In genomic region chrX:143099044-143099754, GRCm38 (mm10) we compare ENCODE assay signal across 9 mouse cellular contexts. TPM values are rescaled to one million over a fixed set of nuclear protein-coding genes. Genes with fewer than 3 reads are reported as not detected.
DNase-seq lines count a peak whose midpoint lies in the region; ATAC-seq and TF ChIP-seq lines count a peak whose summit lies in the region.
"Had no signal": no experiment of that assay in that cellular context is flagged by ENCODE, and none has a peak within 500 bp of the region (broad histone marks: within the 10 kb centered on the region; RNA-seq: fewer than 3 reads in every experiment).

Gene Rtl9 (plus strand): TSS chrX:143099594.

- H3K36me3 ChIP-seq in forebrain, embryonic 12.5 days (replicated peaks): no peaks in the 10 kb centered on the region
- no peaks in the 10 kb centered on the region for H3K36me3 ChIP-seq in forebrain, embryonic 11.5 days (ENCODE audit: control insufficient read depth, insufficient read depth, low read length)
- H3K36me3 ChIP-seq in forebrain, postnatal 0 days (ENCODE audit: insufficient read depth): no peaks in the 10 kb centered on the region
- H3K36me3 ChIP-seq: heart, embryonic 13.5 days had no signal

- no peak within 1 kb of the TSS for H3K27ac ChIP-seq in forebrain, embryonic 12.5 days
- no peak within 1 kb of the TSS for H3K27ac ChIP-seq in forebrain, embryonic 11.5 days (ENCODE audit: low read depth, low read length)
- no peak within 1 kb of the TSS for H3K27ac ChIP-seq in forebrain, postnatal 0 days (ENCODE audit: low read depth, low read length)
- H3K27ac ChIP-seq: heart, embryonic 13.5 days had no signal

- H3K4me3 ChIP-seq in forebrain, embryonic 12.5 days (replicated peaks): no peak within 1 kb of the TSS
- H3K4me3 ChIP-seq in forebrain, embryonic 11.5 days (ENCODE audit: low read depth, low read length): no peak within 1 kb of the TSS
- no peak within 1 kb of the TSS for H3K4me3 ChIP-seq in forebrain, postnatal 0 days (ENCODE audit: low read depth, low read length)
- H3K4me3 ChIP-seq: heart, embryonic 13.5 days had no signal

- H3K27me3 ChIP-seq in forebrain, embryonic 12.5 days: peaks cover 12% of the 10 kb centered on the region; the same call in 1 of the 2 replicates
- H3K27me3 ChIP-seq in forebrain, embryonic 11.5 days (ENCODE audit: control insufficient read depth, insufficient read depth, low read length): peaks cover 2% of the 10 kb centered on the region; the same call in 1 of the 2 replicates
- no peaks in the 10 kb centered on the region for H3K27me3 ChIP-seq in forebrain, postnatal 0 days (ENCODE audit: insufficient read depth, low read length)

- no peak within 1 kb of the TSS for H3K4me2 ChIP-seq in forebrain, embryonic 12.5 days
- H3K4me2 ChIP-seq in forebrain, embryonic 11.5 days (ENCODE audit: low read depth, low read length, severe bottlenecking): no peak within 1 kb of the TSS
- H3K4me2 ChIP-seq in forebrain, postnatal 0 days (ENCODE audit: low read depth): no peak within 1 kb of the TSS
- H3K4me2 ChIP-seq: heart, embryonic 13.5 days had no signal

- peak; percentile 39; the same call in 1 of the 2 replicates for ATAC-seq in forebrain, embryonic 12.5 days (ENCODE audit: low FRiP score)
- no peak; the same call in 1 of the 2 replicates for ATAC-seq in forebrain, embryonic 11.5 days (replicated peaks; ENCODE audit: low FRiP score)
- ATAC-seq in forebrain, postnatal 0 days: peak; percentile 66
- peak; percentile 92 for ATAC-seq in megakaryocyte progenitor cell, adult 5-6 weeks (replicated peaks; ENCODE audit: poor library complexity)

- TF ChIP-seq CTCF in forebrain, postnatal 0 days (IDR thresholded peaks at IDR 0.05; ENCODE audit: low read depth): peak; percentile 78

- DNase-seq in forebrain, embryonic 11.5 days (ENCODE audit: low spot score): no peak
- DNase-seq in right cerebral cortex, postnatal 4 days: peak; percentile 29
- DNase-seq in right cerebral cortex, postnatal 14 days: no peak
- DNase-seq in forebrain, postnatal 0 days: peak; percentile 52
- no peak for DNase-seq in urinary bladder, postnatal 25 days (ENCODE audit: low spot score)
- no peak for DNase-seq in gastrocnemius, postnatal 4 days (ENCODE audit: low spot score in 2 of 2)

- no peak within 1 kb of the TSS for H3K9ac ChIP-seq in forebrain, embryonic 12.5 days
- H3K9ac ChIP-seq in forebrain, embryonic 11.5 days (ENCODE audit: low read length): no peak within 1 kb of the TSS
- no peak within 1 kb of the TSS for H3K9ac ChIP-seq in forebrain, postnatal 0 days
- H3K9ac ChIP-seq: heart, embryonic 13.5 days had no signal

- H3K4me1 ChIP-seq in forebrain, embryonic 12.5 days: no peaks in the 10 kb centered on the region
- H3K4me1 ChIP-seq in forebrain, embryonic 11.5 days (replicated peaks; ENCODE audit: control insufficient read depth, insufficient read depth, low read length): no peaks in the 10 kb centered on the region
- no peaks in the 10 kb centered on the region for H3K4me1 ChIP-seq in forebrain, postnatal 0 days (ENCODE audit: insufficient read depth)
- H3K4me1 ChIP-seq: heart, embryonic 13.5 days had no signal

- WGBS in forebrain, embryonic 12.5 days: 96% methylated on average over 1 of the region's 1 CpGs
- WGBS in forebrain, embryonic 11.5 days: 96% methylated on average over 1 of the region's 1 CpGs
- WGBS in forebrain, postnatal 0 days: 100% methylated on average over 1 of the region's 1 CpGs

- no peaks in the 10 kb centered on the region for H3K9me3 ChIP-seq in forebrain, embryonic 12.5 days
- H3K9me3 ChIP-seq in forebrain, embryonic 11.5 days (ENCODE audit: control insufficient read depth, low read length): no peaks in the 10 kb centered on the region
- H3K9me3 ChIP-seq in forebrain, postnatal 0 days (ENCODE audit: low read length): no peaks in the 10 kb centered on the region
- H3K9me3 ChIP-seq: heart, embryonic 13.5 days had no signal

RNA-seq across cellular contexts. Expression of gene Rtl9, which starts in this region (rescaled TPM):
- polyA plus RNA-seq in forebrain, embryonic 12.5 days (2016; fragmentation: Nextera tagmentation; extraction: Ambion mirVana): 0.23 and 0.41 TPM in 2 replicates
- 0.09 and 0.16 TPM in 2 replicates for polyA plus RNA-seq in forebrain, embryonic 11.5 days (2014; fragmentation: Nextera tagmentation; extraction: Ambion mirVana)
- total RNA-seq in forebrain, postnatal 0 days (2014; rRNA removed): 1.2 and 2.0 TPM in 2 replicates
- polyA plus RNA-seq in forebrain, postnatal 0 days (2015; fragmentation: Nextera tagmentation; extraction: Ambion mirVana): 0.65 and 0.87 TPM in 2 replicates
- not detected in 2 replicates for total RNA-seq in megakaryocyte progenitor cell, adult 5-6 weeks (2015)
- total RNA-seq in megakaryocyte progenitor cell, adult 5-6 weeks (2017): not detected in 2 replicates
- total RNA-seq in gastrocnemius, postnatal 4 days (2021): 1 to 10 TPM; 2.6 to 3.1 TPM
- polyA plus RNA-seq: heart, embryonic 13.5 days had no signal

Comparison
In these comparisons a context has a peak if more than half of its experiments do, and no peak if none do; other contexts are left out.
1. DNase-seq: peak in right cerebral cortex, postnatal 4 days (single experiment) and forebrain, postnatal 0 days (single experiment); none in forebrain, embryonic 11.5 days (single experiment), right cerebral cortex, postnatal 14 days (single experiment), urinary bladder, postnatal 25 days (single experiment) and gastrocnemius, postnatal 4 days (0 of 2).
2. Peak in ATAC-seq in forebrain, embryonic 12.5 days; RNA of the gene not detected or under 1 TPM.
3. Peak in ATAC-seq in megakaryocyte progenitor cell, adult 5-6 weeks; RNA of the gene not detected or under 1 TPM.